Mouse (Mus musculus) intestine, embryonic 14.5 days (tissue): ENCODE results near the gene Phactr2. TPM values are rescaled to one million over a fixed set of nuclear protein-coding genes. Genes with fewer than 3 reads are reported as not detected.

Source experiments
- ATAC-seq: fragments of 200-750 bp; cut with Nextera tagmentation; replicated peaks from 2 replicates; pipeline ENCODE4 v1.8.0; 2017; ENCODE audit warnings: low read depth, moderate number of reproducible peaks, moderate TSS enrichment, moderate library complexity; ENCODE audit not compliant: low FRiP score, low TSS enrichment
- DNase-seq: peaks from one replicate; pipeline ENCODE4 v3.0.0-alpha.2; 2018; ENCODE audit warnings: low spot score
- H3K27ac ChIP-seq: fragments of 300-500 bp; sonication (generic); 2 replicates; pipeline ENCODE4 v1.5.1; 2014; ENCODE audit warnings: low read depth, mild to moderate bottlenecking, control low read depth
- H3K27me3 ChIP-seq: fragments of 300-500 bp; sonication (generic); replicated peaks from 2 replicates; pipeline ENCODE4 v1.6.1; 2014; ENCODE audit warnings: low read length, control low read depth; ENCODE audit not compliant: control insufficient read depth, insufficient read depth
- H3K36me3 ChIP-seq: fragments of 300-500 bp; sonication (generic); 2 replicates; pipeline ENCODE4 v1.6.1; 2014; ENCODE audit warnings: low read length, control low read depth; ENCODE audit not compliant: control insufficient read depth, insufficient read depth
- H3K4me1 ChIP-seq: fragments of 300-500 bp; sonication (generic); replicated peaks from 2 replicates; pipeline ENCODE4 v1.6.1; 2014; ENCODE audit warnings: low read length, control low read depth, mixed read lengths; ENCODE audit not compliant: control insufficient read depth, insufficient read depth
- H3K4me2 ChIP-seq: fragments of 300-500 bp; sonication (generic); 2 replicates; pipeline ENCODE4 v1.6.1; 2014; ENCODE audit warnings: low read length
- H3K4me3 ChIP-seq: fragments of 300-500 bp; sonication (generic); 2 replicates; pipeline ENCODE4 v1.5.1; 2014; ENCODE audit warnings: low read depth, low read length, control low read depth, mixed read lengths
- H3K9ac ChIP-seq: fragments of 300-500 bp; sonication (generic); 2 replicates; pipeline ENCODE4 v1.6.1; 2014; ENCODE audit warnings: mild to moderate bottlenecking, low read length
- H3K9me3 ChIP-seq: fragments of 300-500 bp; sonication (generic); 2 replicates; pipeline ENCODE4 v1.6.1; 2016; ENCODE audit warnings: low read length, control low read depth; ENCODE audit not compliant: control insufficient read depth
- WGBS: fragments of 180-500 bp; shearing (Covaris S2); extraction: QIAGEN DNeasy Blood & Tissue Kit; methylation state at CpG from one replicate; pipeline ENCODE4 v1.1.7; 2014; 5-methylcytosine and 5-hydroxymethylcytosine counted together
- polyA plus RNA-seq: library from polyadenylated mRNA; unstranded; fragments of >200 nt; fragmentation: Nextera tagmentation; extraction: Ambion mirVana; gene quantifications from 2 replicates; pipeline ENCODE4 v1.2.1, GENCODE M21; 2014

Gene Phactr2
- polyA plus RNA-seq, 1 experiment from 2014 or later: 26.7 TPM

DNA sequence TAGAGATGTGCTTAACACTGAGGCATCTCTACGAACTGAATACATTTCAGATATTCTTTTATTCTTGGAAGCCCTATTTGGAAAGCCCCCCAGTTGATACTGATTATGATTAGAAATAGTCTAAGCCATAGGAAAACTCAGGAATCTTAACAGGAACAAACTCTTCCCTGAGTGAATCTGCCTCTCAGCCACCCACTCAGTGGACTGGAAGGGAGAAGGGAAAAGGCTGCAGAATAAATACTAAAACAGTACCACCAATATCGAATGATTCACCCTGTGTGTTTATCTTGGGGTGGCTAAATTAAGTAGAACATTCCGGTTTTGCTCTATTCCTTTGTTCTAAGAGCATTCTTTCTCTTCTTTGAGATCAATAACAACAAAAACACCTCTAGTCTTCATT, 63.2 kb downstream of the Phactr2 start:
- no peak overlapping the region for H3K4me2 ChIP-seq
- no peak overlapping the region for H3K27ac ChIP-seq
- H3K36me3 ChIP-seq: no peaks in the 10 kb centered on the region
- no peaks in the 10 kb centered on the region for H3K27me3 ChIP-seq
- H3K9me3 ChIP-seq: no peaks in the 10 kb centered on the region
- no peaks in the 10 kb centered on the region for H3K4me1 ChIP-seq
- no peak overlapping the region for H3K4me3 ChIP-seq
- ATAC-seq: no peak
- WGBS: 72% methylated on average over 3 of the region's 3 CpGs
- no peak overlapping the region for H3K9ac ChIP-seq
- DNase-seq: no peak

- H3K4me3 ChIP-seq: no peak overlapping the region
- WGBS: 69% methylated on average over 1 of the region's 1 CpGs
Measured at GRCm38 (mm10) chr10:13401971-13402370, 72.2 kb downstream of the Phactr2 start.

DNA sequence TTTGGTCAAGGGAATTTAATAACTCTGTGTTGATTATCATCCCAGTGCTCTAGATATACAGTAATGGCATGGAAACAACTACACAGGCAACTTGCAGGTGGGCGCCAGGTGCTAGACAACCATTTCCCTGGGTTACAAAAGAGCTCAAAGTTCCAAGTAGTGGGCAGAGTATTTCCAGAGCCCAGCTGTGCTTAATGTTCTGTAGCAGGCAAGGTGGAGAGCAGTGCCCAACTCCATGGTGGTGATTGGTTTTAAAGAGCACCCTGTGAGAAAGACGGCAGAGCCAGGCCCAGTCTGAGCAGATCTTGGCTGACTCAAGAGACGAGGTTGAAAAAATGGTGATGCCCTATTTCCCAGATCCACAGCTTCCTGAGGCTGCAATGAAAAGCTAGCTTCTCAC, 78.5 kb downstream of the Phactr2 start:
- Histone ChIP-seq H3K4me2 (no peak overlapping the region), H3K4me1 (no peaks in the 10 kb centered on the region), H3K27ac (no peak overlapping the region), H3K27me3 (no peaks in the 10 kb centered on the region), H3K9me3 (no peaks in the 10 kb centered on the region), H3K9ac (no peak overlapping the region), H3K36me3 (no peaks in the 10 kb centered on the region), H3K4me3 (no peak overlapping the region)
- no peak for DNase-seq
- ATAC-seq: no peak
- WGBS: 84% methylated on average over 3 of the region's 3 CpGs

More at GRCm38 (mm10) chr10:13401971-13402370, 72.2 kb downstream of the Phactr2 start:
- Histone ChIP-seq H3K4me1 (no peaks in the 10 kb centered on the region), H3K9ac (no peak overlapping the region), H3K27ac (no peak overlapping the region), H3K27me3 (no peaks in the 10 kb centered on the region), H3K9me3 (no peaks in the 10 kb centered on the region), H3K36me3 (no peaks in the 10 kb centered on the region), H3K4me2 (no peak overlapping the region)
- ATAC-seq (no peak), DNase-seq (peak; percentile 95)

GRCm38 (mm10) chr10:13394000-13394399, 80.2 kb downstream of the Phactr2 start:
- ATAC-seq (no peak), DNase-seq (no peak)
- no peak overlapping the region for H3K9ac ChIP-seq
- no peak overlapping the region for H3K4me3 ChIP-seq
- WGBS: 33% methylated on average over 4 of the region's 4 CpGs
- H3K27ac ChIP-seq: peak overlapping the region; percentile 51; the same call in 1 of the 2 replicates
- H3K4me2 ChIP-seq: no peak overlapping the region
- no peaks in the 10 kb centered on the region for H3K9me3 ChIP-seq
- no peaks in the 10 kb centered on the region for H3K36me3 ChIP-seq
- no peaks in the 10 kb centered on the region for H3K27me3 ChIP-seq
- H3K4me1 ChIP-seq: 0 out of 2 replicates have a peak, but pooled peaks cover 7% of the 10 kb centered on the region

GRCm38 (mm10) chr10:13388116-13388922, 85.9 kb downstream of the Phactr2 start:
- Histone ChIP-seq H3K36me3 (no peaks in the 10 kb centered on the region), H3K27me3 (no peaks in the 10 kb centered on the region), H3K9ac (peak overlapping the region; percentile 12; the same call in 1 of the 2 replicates), H3K4me1 (peaks cover 14% of the 10 kb centered on the region), H3K27ac (peak overlapping the region; percentile 59; the same call in 1 of the 2 replicates), H3K4me3 (peak overlapping the region; percentile 10), H3K4me2 (peak overlapping the region; percentile 52), H3K9me3 (no peaks in the 10 kb centered on the region)
- whole genome bisulfite sequencing: 6% methylated on average over 11 of the region's 11 CpGs
- peak; percentile 57 for DNase-seq
- 0 out of 2 replicates have a peak, but pooled peaks have one; percentile 40 for ATAC-seq

DNA sequence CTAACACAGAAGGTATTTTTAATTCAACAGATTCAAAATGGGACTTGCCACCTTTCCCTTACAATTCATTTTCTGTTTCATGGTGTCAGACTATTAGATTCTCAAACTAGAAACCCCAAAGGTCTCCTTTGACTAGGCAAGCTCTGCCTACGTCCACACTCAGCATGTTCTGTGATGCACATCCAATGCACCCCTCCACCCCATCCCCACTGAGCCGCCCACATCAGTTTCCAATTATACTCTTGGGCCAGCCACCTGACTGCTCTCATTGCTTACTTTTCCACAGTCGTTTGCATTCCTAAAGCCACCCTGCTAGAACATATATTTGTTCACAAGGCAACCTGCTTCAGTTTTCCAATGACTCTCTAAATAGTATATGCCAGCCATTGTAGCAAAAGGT, 89.3 kb downstream of the Phactr2 start:
- Histone ChIP-seq H3K4me2 (no peak overlapping the region), H3K27me3 (no peaks in the 10 kb centered on the region), H3K4me3 (no peak overlapping the region), H3K9me3 (no peaks in the 10 kb centered on the region), H3K4me1 (peaks cover 14% of the 10 kb centered on the region), H3K27ac (no peak overlapping the region), H3K36me3 (no peaks in the 10 kb centered on the region), H3K9ac (no peak overlapping the region)
- no peak for ATAC-seq
- 62% methylated on average over 3 of the region's 3 CpGs for WGBS
- no peak for DNase-seq

- no peak overlapping the region for H3K4me2 ChIP-seq
- DNase-seq: no peak
- 85% methylated on average over 1 of the region's 1 CpGs for WGBS
- ATAC-seq: no peak
- no peaks in the 10 kb centered on the region for H3K36me3 ChIP-seq
- H3K9ac ChIP-seq: no peak overlapping the region
- peak overlapping the region; percentile 80; the same call in 1 of the 2 replicates for H3K27ac ChIP-seq
- H3K4me3 ChIP-seq: no peak overlapping the region
- no peaks in the 10 kb centered on the region for H3K27me3 ChIP-seq
- H3K4me1 ChIP-seq: peaks cover 21% of the 10 kb centered on the region
- no peaks in the 10 kb centered on the region for H3K9me3 ChIP-seq
Measured at GRCm38 (mm10) chr10:13377895-13378294, 96.3 kb downstream of the Phactr2 start.

GRCm38 (mm10) chr10:13376428-13377260, 97.6 kb downstream of the Phactr2 start:
- peak overlapping the region; percentile 80 for H3K27ac ChIP-seq
- H3K4me3 ChIP-seq: no peak overlapping the region
- H3K9me3 ChIP-seq: no peaks in the 10 kb centered on the region
- H3K4me1 ChIP-seq: peaks cover 21% of the 10 kb centered on the region
- 27% methylated on average over 13 of the region's 13 CpGs for WGBS
- no peak overlapping the region for H3K9ac ChIP-seq
- DNase-seq: no peak
- no peaks in the 10 kb centered on the region for H3K36me3 ChIP-seq
- H3K27me3 ChIP-seq: no peaks in the 10 kb centered on the region
- H3K4me2 ChIP-seq: no peak overlapping the region
- ATAC-seq: peak; percentile 76
